Mouse (Mus musculus) cerebellum, adult 9-11 months (tissue): ENCODE measurements around the gene Gm15155.
"Not testable (repeated sequence)": the region's sequence is repeated elsewhere in the genome, so short reads cannot be mapped to it uniquely, and the experiment has no call there.

Experiments
- DNase-seq: peaks from one replicate; pipeline ENCODE4 v3.0.0; 2022

The Gm15155 gene

GRCm38 (mm10) chrX:156155776-156156175, 531.2 kb downstream of the Gm15155 start:
- DNase-seq, result no peak

DNA sequence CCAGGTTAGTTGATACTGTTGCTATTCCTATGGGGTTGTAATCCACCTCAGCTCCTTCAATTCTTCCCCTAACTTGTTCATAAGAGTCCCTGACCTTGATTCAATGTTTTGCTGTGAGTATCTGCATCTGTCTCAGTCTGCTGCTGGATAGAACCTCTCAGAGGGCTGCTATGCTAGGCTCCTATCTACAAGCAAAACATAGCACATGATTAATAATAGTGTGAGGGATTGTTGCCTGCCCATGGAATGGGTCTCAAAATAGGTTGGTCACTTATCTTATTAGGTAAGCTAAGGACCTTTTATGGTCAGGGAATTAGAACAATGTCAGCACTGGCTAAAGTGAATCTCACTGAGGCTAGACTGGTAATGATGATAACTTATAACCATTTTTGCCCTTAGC, 547.0 kb downstream of the Gm15155 start:
- DNase-seq, result no peak

- DNase-seq, result not testable (repeated sequence)
Measured at GRCm38 (mm10) chrX:156303806-156304205, 679.3 kb downstream of the Gm15155 start.
